Mouse (Mus musculus): ENCODE data around the gene Tdrd9.
A peak's percentile ranks its signal among the peaks of the same experiment; 100 is the strongest.
"Not testable (repeated sequence)": the region's sequence is repeated elsewhere in the genome, so short reads cannot be mapped to it uniquely, and the experiment has no call there.

Tdrd9 gene

DNA sequence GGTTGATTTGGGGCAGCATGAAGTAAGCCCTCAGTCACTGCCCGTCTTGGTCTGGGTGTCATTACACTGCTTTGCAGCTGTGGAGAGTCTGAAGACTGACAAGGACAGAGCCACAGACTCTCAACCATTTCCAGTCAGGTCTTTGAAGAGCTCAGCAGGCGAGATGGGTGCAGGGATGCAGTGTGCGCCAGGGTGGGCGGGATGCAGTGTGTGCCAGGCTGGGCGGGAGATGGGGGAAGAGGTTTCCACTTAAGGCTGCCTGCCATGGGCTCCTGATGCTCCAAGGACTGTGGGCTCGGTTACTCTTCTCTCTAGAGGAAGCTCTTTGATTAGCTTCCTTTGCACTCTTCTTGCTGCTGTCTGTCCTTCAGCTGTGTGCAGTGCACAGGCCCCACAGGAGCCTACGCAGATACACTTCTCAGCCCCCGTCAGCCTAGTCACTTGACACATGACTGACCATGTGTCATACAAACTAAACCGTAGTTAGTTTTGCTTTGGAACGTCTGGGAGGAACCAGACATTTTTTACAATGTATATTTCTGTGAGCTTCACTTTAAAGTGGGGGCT lies 62.1 kb downstream of the Tdrd9 start:
- no peak for DNase-seq

GRCm38 (mm10) chr12:112035341-112036100 lies 64.2 kb downstream of the Tdrd9 start:
- not testable (repeated sequence) for DNase-seq

GRCm38 (mm10) chr12:112038441-112038840 lies 67.1 kb downstream of the Tdrd9 start:
- DNase-seq: no peak

DNA sequence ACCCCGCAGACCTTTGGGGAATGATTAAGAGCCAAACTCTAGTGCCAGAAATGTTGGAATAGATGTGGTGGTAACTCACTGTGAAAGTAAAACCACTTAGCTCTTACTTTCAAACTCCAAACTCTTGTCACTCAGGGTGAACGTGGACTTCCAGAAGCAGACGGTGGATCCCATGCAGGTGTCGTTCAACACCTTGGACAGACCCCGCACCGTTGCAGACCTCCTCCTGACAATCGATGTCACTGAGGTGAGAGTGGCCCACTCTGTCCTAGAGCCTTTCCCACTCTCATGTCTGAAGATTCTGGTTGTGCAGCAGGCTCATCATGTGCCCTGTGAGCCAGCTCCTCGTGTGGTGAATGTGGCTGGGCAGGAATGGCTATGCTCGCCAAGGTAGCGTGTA lies 67.8 kb downstream of the Tdrd9 start:
- DNase-seq: no peak

- DNase-seq: no peak
Measured at GRCm38 (mm10) chr12:112042681-112043080, 71.3 kb downstream of the Tdrd9 start.

- DNase-seq: peak; percentile 60 to 64
Measured at GRCm38 (mm10) chr12:112077651-112078050, 106.3 kb downstream of the Tdrd9 start.

- DNase-seq: no peak
Measured at GRCm38 (mm10) chr12:112079911-112080310, 108.6 kb downstream of the Tdrd9 start.

- no peak for DNase-seq
Measured at GRCm38 (mm10) chr12:112080911-112081310, 109.6 kb downstream of the Tdrd9 start.

DNA sequence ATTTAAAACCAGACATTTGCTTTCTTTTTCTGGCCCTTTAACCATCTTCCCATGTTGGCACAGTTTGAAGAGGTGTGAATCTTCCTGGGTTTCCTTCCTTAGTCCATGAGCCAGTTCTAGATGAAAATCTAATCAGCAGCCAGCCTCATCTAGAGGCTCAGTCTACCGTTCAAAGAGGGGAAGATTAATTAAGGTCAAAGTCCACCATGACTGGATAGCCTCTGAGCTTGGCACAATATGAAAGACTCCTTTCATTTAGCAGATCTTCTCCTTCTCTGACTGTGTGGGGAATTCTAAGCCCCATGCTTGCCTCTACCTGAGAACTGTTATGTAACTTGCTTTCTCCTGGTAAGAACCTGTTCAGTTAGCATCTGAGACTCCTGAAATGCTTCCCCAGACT lies 110.9 kb downstream of the Tdrd9 start:
- DNase-seq: no peak

GRCm38 (mm10) chr12:112086250-112086649 lies 114.9 kb downstream of the Tdrd9 start:
- no peak for DNase-seq

DNA sequence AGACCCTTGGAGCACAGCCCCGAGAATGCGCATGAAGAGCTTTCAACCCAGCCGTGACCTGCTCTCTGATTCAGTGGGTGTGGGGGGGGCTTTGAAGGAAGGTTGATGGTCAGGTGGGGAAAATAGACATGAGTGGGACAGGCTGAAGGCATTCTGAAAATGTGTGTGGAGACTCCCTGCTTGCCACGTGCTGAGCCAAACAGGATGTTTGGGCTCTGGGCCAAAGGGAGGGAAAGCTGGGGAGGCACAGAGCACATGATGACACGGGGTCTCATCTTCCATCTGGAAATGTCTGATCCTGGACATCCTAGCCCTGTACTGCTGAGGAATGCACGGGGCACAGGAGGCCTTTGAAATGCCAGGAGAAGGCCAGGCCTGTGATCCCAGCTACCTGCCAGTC lies 115.4 kb downstream of the Tdrd9 start:
- DNase-seq: no peak

GRCm38 (mm10) chr12:112088609-112089324 lies 117.4 kb downstream of the Tdrd9 start:
- DNase-seq: no peak

DNA sequence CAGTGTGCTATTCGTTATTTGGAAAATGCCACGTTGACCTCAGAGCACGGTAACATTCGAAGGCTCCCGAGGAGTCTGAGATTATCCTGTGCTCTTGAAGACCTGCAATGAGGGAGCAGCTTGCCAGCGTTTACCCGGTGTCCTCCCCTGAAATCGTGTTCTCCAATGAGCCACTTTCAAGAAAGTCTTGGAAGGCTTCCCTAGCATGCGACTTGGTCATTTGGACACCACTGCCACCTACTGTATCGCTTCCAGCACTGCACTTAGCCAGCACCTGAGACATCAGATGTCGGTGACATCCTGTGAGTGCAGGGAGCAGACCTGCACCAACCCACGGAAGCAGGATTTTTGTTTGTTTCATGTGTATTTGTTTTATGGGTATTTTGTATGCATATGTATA lies 119.7 kb downstream of the Tdrd9 start:
- DNase-seq: peak; percentile 36 to 40

- DNase-seq: no peak
Measured at GRCm38 (mm10) chr12:112094261-112094880, 123.0 kb downstream of the Tdrd9 start.

DNA sequence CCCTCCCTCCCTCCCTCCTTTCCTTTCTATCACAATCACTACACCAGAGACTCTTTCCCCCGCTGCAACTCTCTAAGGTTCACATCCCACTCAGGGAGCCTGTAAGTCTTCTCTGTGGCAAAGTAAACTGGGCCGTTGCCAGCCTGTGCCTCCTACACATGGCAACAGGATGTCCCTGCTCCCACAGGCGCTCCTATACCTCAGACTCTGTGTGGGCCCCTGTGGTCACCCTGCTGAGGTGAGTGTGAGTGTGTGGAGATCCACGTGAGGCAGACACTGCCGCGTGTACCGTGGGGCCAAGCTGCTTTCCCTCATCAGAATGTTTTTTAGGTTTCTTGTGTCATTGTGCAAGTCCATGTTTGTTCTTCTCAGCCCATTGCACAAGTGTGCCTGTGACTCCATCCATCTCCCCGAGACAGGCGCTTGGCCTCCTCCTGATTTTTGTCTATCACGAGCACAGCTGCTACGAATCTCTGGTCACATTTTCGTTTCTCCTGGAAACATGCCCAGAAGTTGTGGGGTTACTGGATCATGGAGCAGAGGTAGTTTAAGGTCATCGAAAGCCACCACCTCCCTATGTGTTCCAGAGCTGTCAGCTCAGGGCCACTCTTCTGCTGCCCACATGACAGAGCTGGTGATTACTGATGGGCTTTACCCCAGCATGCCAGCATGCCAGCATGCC lies 124.8 kb downstream of the Tdrd9 start:
- DNase-seq: no peak

DNA sequence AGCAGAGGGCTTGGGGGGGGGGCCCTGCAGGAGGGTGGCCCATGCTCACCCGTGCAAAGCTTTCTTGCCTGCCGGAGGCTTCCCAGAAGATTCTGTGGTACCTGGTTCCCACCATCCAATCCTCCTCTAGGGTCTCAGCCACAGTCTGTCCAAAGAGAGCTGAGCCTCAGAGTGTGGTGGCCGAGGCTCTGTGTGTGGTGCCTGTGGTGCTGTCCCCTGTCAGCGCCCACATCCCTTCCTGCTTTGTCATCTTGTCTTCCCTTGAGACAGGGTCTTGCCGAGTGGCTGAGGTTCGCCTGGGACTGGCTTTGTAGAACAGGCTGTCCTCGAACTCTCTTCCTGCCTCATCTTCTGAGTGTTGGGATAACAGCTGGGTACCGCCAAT lies 125.4 kb downstream of the Tdrd9 start:
- DNase-seq: no peak

GRCm38 (mm10) chr12:112100106-112100505 lies 128.7 kb downstream of the Tdrd9 start:
- no peak for DNase-seq

- DNase-seq: no peak
Measured at GRCm38 (mm10) chr12:112101045-112101444, 129.7 kb downstream of the Tdrd9 start.

DNA sequence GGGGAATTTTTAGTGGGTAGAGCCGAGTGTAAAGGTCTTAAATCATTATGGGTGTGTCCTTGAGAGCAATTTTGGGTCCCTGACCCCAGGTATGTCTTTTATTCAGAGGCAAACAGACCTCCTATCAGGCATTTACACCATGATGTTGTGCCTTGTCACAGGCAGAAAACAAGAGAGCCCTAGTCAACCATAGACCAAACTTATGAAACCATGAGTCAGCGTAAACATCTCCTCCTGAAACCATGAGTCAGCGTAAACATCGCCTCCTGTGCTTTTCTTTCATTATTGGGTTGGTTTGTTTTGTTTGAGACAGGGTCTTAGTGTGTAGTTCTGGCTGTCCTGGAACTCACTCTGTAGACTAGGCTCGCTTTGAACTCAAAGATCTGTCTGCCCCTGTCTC lies 131.8 kb downstream of the Tdrd9 start:
- no peak for DNase-seq

- DNase-seq: no peak
Measured at GRCm38 (mm10) chr12:112104890-112105289, 133.5 kb downstream of the Tdrd9 start.

DNA sequence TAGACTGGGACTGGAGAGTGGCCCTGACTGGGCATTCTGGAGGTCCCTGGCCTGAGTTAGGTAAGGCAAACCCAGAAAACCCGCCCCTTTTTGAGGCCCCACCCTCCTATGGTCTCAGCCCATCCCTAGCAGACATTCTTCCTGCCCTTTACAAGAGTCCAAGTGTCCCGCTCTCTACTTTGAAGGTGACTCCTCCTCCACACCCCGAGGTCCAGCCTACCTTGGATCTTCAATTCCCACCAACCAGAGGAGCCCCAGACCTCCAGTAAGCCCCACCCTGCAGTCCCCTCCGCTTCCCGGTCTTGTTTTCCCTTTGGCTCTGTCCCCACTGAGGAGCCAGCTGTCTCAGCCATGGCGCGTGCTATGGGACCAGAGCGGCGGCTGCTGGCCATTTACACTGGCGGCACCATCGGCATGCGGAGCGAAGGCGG lies 135.2 kb downstream of the Tdrd9 start, which contains the start of gene Aspg:
Gene Aspg (plus strand): TSS at position 139 of the 431 bp plus-strand sequence.
- DNase-seq: no peak

DNA sequence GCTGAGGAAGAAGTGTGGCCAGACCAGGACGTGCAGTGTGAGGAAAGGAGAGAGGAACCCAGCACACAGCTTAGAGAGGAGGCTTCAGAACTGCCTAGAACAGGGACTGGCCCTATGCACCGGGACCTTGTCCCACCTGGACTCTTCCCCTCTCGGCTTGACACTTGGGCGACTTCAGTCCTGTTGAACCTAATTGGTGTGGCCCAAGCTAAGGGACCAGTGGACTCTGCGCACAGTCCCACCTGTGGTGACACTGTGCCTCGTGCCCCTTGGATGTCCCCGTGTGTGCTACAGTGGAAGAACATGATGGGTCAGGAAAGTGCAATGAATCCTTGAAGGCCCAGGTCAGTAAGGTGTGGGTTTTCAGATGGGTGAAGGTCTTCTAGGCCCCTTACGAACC lies 136.3 kb downstream of the Tdrd9 start:
- DNase-seq: no peak

All from B cell, adult 2 months (primary cell).